Mouse (Mus musculus): ENCODE results near the gene Bco1. TPM values are rescaled to one million over a fixed set of nuclear protein-coding genes. Genes with fewer than 3 reads are reported as not detected.

Bco1 gene
- total and polyA plus RNA-seq, 3 experiments = 0.06 TPM; not detected in 2

DNA sequence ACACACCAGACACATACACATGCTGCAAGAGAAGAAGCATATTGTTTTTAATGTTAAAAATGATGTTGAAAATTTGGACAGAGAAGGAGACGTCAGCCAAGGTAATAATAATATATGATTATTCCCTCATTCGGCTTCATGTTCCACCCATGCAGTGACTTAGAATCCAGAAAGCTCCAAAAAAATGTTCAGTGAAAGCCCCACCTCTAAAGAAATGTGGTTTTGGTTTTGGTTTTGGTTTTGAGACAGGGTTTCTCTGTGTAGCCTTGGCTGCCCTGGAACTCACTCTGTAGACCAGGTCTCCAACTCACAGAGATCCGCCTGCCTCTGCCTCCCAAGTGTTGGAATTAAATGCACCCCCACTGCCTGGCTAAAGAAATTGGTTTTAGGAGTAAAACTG is 30.2 kb downstream of the Bco1 start:
- Histone ChIP-seq H3K27ac (no peak overlapping the region), H3K4me1 (ENCODE audit: control insufficient read depth, insufficient read depth, low read length) (no peaks in the 10 kb centered on the region), H3K79me2 (replicated peaks; ENCODE audit: control insufficient read depth, insufficient read depth, low read length) (no peaks in the 10 kb centered on the region), H3K9ac (ENCODE audit: low read depth, low read length) (no peak overlapping the region), H3K4me3 (no peak overlapping the region), H3K27me3 (ENCODE audit: control insufficient read depth, insufficient read depth, low read length) (no peaks in the 10 kb centered on the region), H3K36me3 (ENCODE audit: control insufficient read depth, insufficient read depth, low read length) (no peaks in the 10 kb centered on the region)
- TF ChIP-seq EP300 (IDR thresholded peaks at IDR 0.05; ENCODE audit: insufficient read depth, low read depth, low read length) = no peak
- TF ChIP-seq POLR2A (IDR thresholded peaks at IDR 0.05; ENCODE audit: insufficient read depth, low read depth, low read length) = no peak
- no peak for TF ChIP-seq CTCF (IDR thresholded peaks at IDR 0.05)
- 89% methylated on average over 3 of the region's 3 CpGs for WGBS
- DNase-seq = no peak
- intact Hi-C loops (cut with DNase I) = no loop called here

- Histone ChIP-seq H3K9ac (ENCODE audit: low read depth, low read length) (no peak overlapping the region), H3K27me3 (ENCODE audit: control insufficient read depth, insufficient read depth, low read length) (no peaks in the 10 kb centered on the region), H3K4me1 (ENCODE audit: control insufficient read depth, insufficient read depth, low read length) (no peaks in the 10 kb centered on the region), H3K36me3 (ENCODE audit: control insufficient read depth, insufficient read depth, low read length) (no peaks in the 10 kb centered on the region), H3K27ac (no peak overlapping the region), H3K79me2 (replicated peaks; ENCODE audit: control insufficient read depth, insufficient read depth, low read length) (no peaks in the 10 kb centered on the region), H3K4me3 (no peak overlapping the region)
- intact Hi-C loops (cut with DNase I) = no loop called here
- 90% methylated on average over 3 of the region's 3 CpGs for WGBS
- no peak for DNase-seq
- no peak for TF ChIP-seq CTCF (IDR thresholded peaks at IDR 0.05)
- TF ChIP-seq EP300 (IDR thresholded peaks at IDR 0.05; ENCODE audit: insufficient read depth, low read depth, low read length) = no peak
- TF ChIP-seq POLR2A (IDR thresholded peaks at IDR 0.05; ENCODE audit: insufficient read depth, low read depth, low read length) = no peak
Observed at GRCm38 (mm10) chr8:117126411-117126810, 30.8 kb downstream of the Bco1 start.

GRCm38 (mm10) chr8:117127063-117127462 is 31.4 kb downstream of the Bco1 start:
- 77% methylated on average over 8 of the region's 8 CpGs for WGBS
- no peaks in the 10 kb centered on the region; the same call in 1 of the 2 replicates for H3K27me3 ChIP-seq (ENCODE audit: control insufficient read depth, insufficient read depth, low read length)
- H3K79me2 ChIP-seq (replicated peaks; ENCODE audit: control insufficient read depth, insufficient read depth, low read length) = no peaks in the 10 kb centered on the region
- no peak overlapping the region for H3K27ac ChIP-seq
- no peaks in the 10 kb centered on the region for H3K4me1 ChIP-seq (ENCODE audit: control insufficient read depth, insufficient read depth, low read length)
- TF ChIP-seq POLR2A (IDR thresholded peaks at IDR 0.05; ENCODE audit: insufficient read depth, low read depth, low read length) (no peak), CTCF (IDR thresholded peaks at IDR 0.05) (peak; percentile 37)
- intact Hi-C loops (cut with DNase I) = no loop called here
- no peak for DNase-seq
- no peak overlapping the region for H3K9ac ChIP-seq (ENCODE audit: low read depth, low read length)
- no peaks in the 10 kb centered on the region for H3K36me3 ChIP-seq (ENCODE audit: control insufficient read depth, insufficient read depth, low read length)
- H3K4me3 ChIP-seq = no peak overlapping the region

- H3K4me3 ChIP-seq = no peak overlapping the region
- H3K27ac ChIP-seq = no peak overlapping the region
- no peaks in the 10 kb centered on the region; the same call in 1 of the 2 replicates for H3K4me1 ChIP-seq (ENCODE audit: control insufficient read depth, insufficient read depth, low read length)
- no peaks in the 10 kb centered on the region for H3K36me3 ChIP-seq (ENCODE audit: control insufficient read depth, insufficient read depth, low read length)
- no peaks in the 10 kb centered on the region; the same call in 1 of the 2 replicates for H3K27me3 ChIP-seq (ENCODE audit: control insufficient read depth, insufficient read depth, low read length)
- H3K79me2 ChIP-seq (replicated peaks; ENCODE audit: control insufficient read depth, insufficient read depth, low read length) = no peaks in the 10 kb centered on the region
- 56% methylated on average over 3 of the region's 3 CpGs for WGBS
- TF ChIP-seq CTCF (IDR thresholded peaks at IDR 0.05) (no peak), POLR2A (IDR thresholded peaks at IDR 0.05; ENCODE audit: insufficient read depth, low read depth, low read length) (no peak), EP300 (IDR thresholded peaks at IDR 0.05; ENCODE audit: insufficient read depth, low read depth, low read length) (no peak)
- no peak overlapping the region for H3K9ac ChIP-seq (ENCODE audit: low read depth, low read length)
- intact Hi-C loops (cut with DNase I) = no loop called here
- DNase-seq = no peak
Observed at GRCm38 (mm10) chr8:117133702-117134101, 38.0 kb downstream of the Bco1 start.

GRCm38 (mm10) chr8:117136351-117136750 is 40.7 kb downstream of the Bco1 start:
- Histone ChIP-seq H3K36me3 (ENCODE audit: control insufficient read depth, insufficient read depth, low read length) (no peaks in the 10 kb centered on the region), H3K9ac (ENCODE audit: low read depth, low read length) (no peak overlapping the region), H3K4me3 (no peak overlapping the region), H3K79me2 (replicated peaks; ENCODE audit: control insufficient read depth, insufficient read depth, low read length) (no peaks in the 10 kb centered on the region), H3K27ac (no peak overlapping the region), H3K27me3 (ENCODE audit: control insufficient read depth, insufficient read depth, low read length) (no peaks in the 10 kb centered on the region; the same call in 1 of the 2 replicates), H3K4me1 (ENCODE audit: control insufficient read depth, insufficient read depth, low read length) (no peaks in the 10 kb centered on the region; the same call in 1 of the 2 replicates)
- no peak for DNase-seq
- intact Hi-C loops (cut with DNase I) = no loop called here
- TF ChIP-seq POLR2A (IDR thresholded peaks at IDR 0.05; ENCODE audit: insufficient read depth, low read depth, low read length) (no peak), CTCF (IDR thresholded peaks at IDR 0.05) (no peak), EP300 (IDR thresholded peaks at IDR 0.05; ENCODE audit: insufficient read depth, low read depth, low read length) (no peak)
- 32% methylated on average over 4 of the region's 4 CpGs for WGBS

DNA sequence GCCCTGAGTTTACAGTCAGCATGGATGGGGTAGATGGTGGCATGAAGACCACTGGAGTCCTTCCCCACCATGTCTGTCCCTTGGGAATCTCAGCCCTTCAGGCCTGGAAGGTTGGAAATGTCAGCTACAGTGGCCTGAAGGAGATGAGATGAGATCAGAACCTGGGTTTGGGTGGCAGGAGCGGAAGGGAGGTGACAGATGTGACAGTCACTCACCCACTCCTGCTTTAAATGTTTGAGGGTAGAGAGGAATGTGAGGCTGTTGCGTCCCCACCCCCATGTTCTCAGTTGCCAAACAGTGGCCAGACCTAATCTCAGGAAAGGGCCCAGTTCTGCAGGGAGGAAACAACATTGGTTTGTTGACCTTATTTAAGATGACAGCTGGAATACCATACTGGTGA is 41.1 kb downstream of the Bco1 start:
- 39% methylated on average over 2 of the region's 2 CpGs for WGBS
- no peak overlapping the region for H3K27ac ChIP-seq

More for the DNA sequence above, 41.1 kb downstream of the Bco1 start:
- DNase-seq = no peak
- no peak overlapping the region for H3K9ac ChIP-seq (ENCODE audit: low read depth, low read length)
- H3K4me1 ChIP-seq (ENCODE audit: control insufficient read depth, insufficient read depth, low read length) = no peaks in the 10 kb centered on the region; the same call in 1 of the 2 replicates
- no peaks in the 10 kb centered on the region for H3K79me2 ChIP-seq (replicated peaks; ENCODE audit: control insufficient read depth, insufficient read depth, low read length)
- no peaks in the 10 kb centered on the region for H3K36me3 ChIP-seq (ENCODE audit: control insufficient read depth, insufficient read depth, low read length)
- intact Hi-C loops (cut with DNase I) = no loop called here
- no peak overlapping the region for H3K4me3 ChIP-seq
- H3K27me3 ChIP-seq (ENCODE audit: control insufficient read depth, insufficient read depth, low read length) = no peaks in the 10 kb centered on the region
- TF ChIP-seq EP300 (IDR thresholded peaks at IDR 0.05; ENCODE audit: insufficient read depth, low read depth, low read length) (no peak), CTCF (IDR thresholded peaks at IDR 0.05) (no peak), POLR2A (IDR thresholded peaks at IDR 0.05; ENCODE audit: insufficient read depth, low read depth, low read length) (no peak)

Data from heart, adult 2 months (tissue).